ENCODE assay signal across 29 mouse cellular contexts in the genomic region with DNA sequence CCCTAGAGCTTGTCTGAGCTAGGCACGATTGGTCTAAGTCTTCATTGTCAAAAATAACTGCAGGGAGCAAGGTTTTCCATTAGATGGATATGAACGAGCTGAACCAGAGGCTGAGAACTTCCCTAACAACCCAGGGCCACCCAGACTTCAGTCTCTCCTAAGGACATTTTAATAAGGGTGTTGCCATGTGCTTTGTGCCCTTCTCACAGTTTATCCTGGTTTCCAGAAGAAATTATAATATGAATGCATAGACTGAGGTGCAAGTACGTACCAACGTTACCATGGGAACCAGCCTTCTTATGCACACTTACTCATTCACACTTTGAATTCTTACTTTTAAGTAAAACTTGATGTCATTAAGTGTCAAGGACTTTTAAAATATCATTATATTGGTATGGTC.
DNase-seq lines count a peak whose midpoint lies in the region; ATAC-seq lines count a peak whose summit lies in the region.
"Had no signal": no experiment of that assay in that cellular context is flagged by ENCODE, and none has a peak within 500 bp of the region (broad histone marks: within the 10 kb centered on the region; RNA-seq: fewer than 3 reads in every experiment).

No protein-coding gene starts in this region.

- no peaks in the 10 kb centered on the region for H3K27me3 ChIP-seq in hindbrain, embryonic 12.5 days
- no peaks in the 10 kb centered on the region for H3K27me3 ChIP-seq in hindbrain, embryonic 13.5 days
- H3K27me3 ChIP-seq in midbrain, embryonic 14.5 days (ENCODE audit: control insufficient read depth, insufficient read depth, low read length), result no peaks in the 10 kb centered on the region
- H3K27me3 ChIP-seq in midbrain, embryonic 16.5 days (ENCODE audit: control insufficient read depth, insufficient read depth, low read depth, low read length), result no peaks in the 10 kb centered on the region
- no peaks in the 10 kb centered on the region for H3K27me3 ChIP-seq in forebrain, embryonic 15.5 days
- H3K27me3 ChIP-seq: limb, embryonic 15.5 days; liver, embryonic 13.5 days; stomach, embryonic 15.5 days had no signal

- H3K4me3 ChIP-seq in hindbrain, embryonic 12.5 days, result no peak overlapping the region
- no peak overlapping the region for H3K4me3 ChIP-seq in hindbrain, embryonic 13.5 days
- no peak overlapping the region for H3K4me3 ChIP-seq in midbrain, embryonic 14.5 days (replicated peaks; ENCODE audit: low read depth, low read length)
- no peak overlapping the region for H3K4me3 ChIP-seq in midbrain, embryonic 16.5 days (ENCODE audit: low read depth, low read length)
- no peak overlapping the region for H3K4me3 ChIP-seq in forebrain, embryonic 15.5 days
- H3K4me3 ChIP-seq: gastrocnemius, adult 2 months; limb, embryonic 10.5 days; limb, embryonic 15.5 days; liver, embryonic 13.5 days; stomach, embryonic 15.5 days had no signal

- no peak overlapping the region for H3K27ac ChIP-seq in hindbrain, embryonic 12.5 days
- no peak overlapping the region for H3K27ac ChIP-seq in hindbrain, embryonic 13.5 days
- no peak overlapping the region for H3K27ac ChIP-seq in midbrain, embryonic 14.5 days (replicated peaks; ENCODE audit: low read depth, low read length)
- H3K27ac ChIP-seq in midbrain, embryonic 16.5 days (ENCODE audit: low read length), result no peak overlapping the region
- H3K27ac ChIP-seq in forebrain, embryonic 15.5 days (replicated peaks), result no peak overlapping the region
- H3K27ac ChIP-seq: gastrocnemius, adult 2 months; kidney, postnatal 0 days; limb, embryonic 10.5 days; limb, embryonic 15.5 days; liver, embryonic 13.5 days; macrophage; stomach, embryonic 15.5 days had no signal

- peak; percentile 10 for DNase-seq in midbrain, embryonic 14.5 days
- DNase-seq in cerebellum, adult 11 months, result no peak
- no peak for DNase-seq in urinary bladder, postnatal 25 days (ENCODE audit: low spot score)
- DNase-seq: adrenal gland, adult 2 months; adrenal gland, postnatal 36 days; B cell, adult 2 months; cerebellum, adult 9-10 months; cerebellum, postnatal 36 days; gastrocnemius, adult 2 months; gastrocnemius, postnatal 36 days; heart, adult 18-20 months; heart, postnatal 36 days; kidney, adult 8-10 months; kidney, postnatal 4 days; liver, embryonic 13.5 days; lung, adult 18-20 months had no signal

- peaks cover 8% of the 10 kb centered on the region for H3K4me1 ChIP-seq in hindbrain, embryonic 12.5 days
- H3K4me1 ChIP-seq in hindbrain, embryonic 13.5 days (replicated peaks), result 0 out of 2 replicates have a peak, but pooled peaks cover 8% of the 10 kb centered on the region
- H3K4me1 ChIP-seq in midbrain, embryonic 14.5 days (ENCODE audit: control insufficient read depth, insufficient read depth, low read length), result no peaks in the 10 kb centered on the region
- no peaks in the 10 kb centered on the region for H3K4me1 ChIP-seq in midbrain, embryonic 16.5 days (ENCODE audit: control insufficient read depth, insufficient read depth, low read length)
- H3K4me1 ChIP-seq in forebrain, embryonic 15.5 days, result peaks cover 11% of the 10 kb centered on the region; the same call in 1 of the 2 replicates
- H3K4me1 ChIP-seq: liver, embryonic 13.5 days; stomach, embryonic 15.5 days had no signal

- 0 out of 2 replicates have a peak, but pooled peaks have one; percentile 44 for ATAC-seq in hindbrain, embryonic 12.5 days (ENCODE audit: low FRiP score)
- no peak for ATAC-seq in hindbrain, embryonic 13.5 days (ENCODE audit: low FRiP score)
- ATAC-seq in midbrain, embryonic 14.5 days (ENCODE audit: low FRiP score, low TSS enrichment), result no peak
- no peak for ATAC-seq in midbrain, embryonic 16.5 days
- ATAC-seq in forebrain, embryonic 15.5 days (replicated peaks), result peak; percentile 55
- ATAC-seq: activated CD4-positive, CD25-positive, alpha-beta regulatory T cell, adult 4 months; intestine, embryonic 16.5 days; lung, postnatal 0 days had no signal

- H3K36me3 ChIP-seq in hindbrain, embryonic 12.5 days, result no peaks in the 10 kb centered on the region
- H3K36me3 ChIP-seq in hindbrain, embryonic 13.5 days, result no peaks in the 10 kb centered on the region
- H3K36me3 ChIP-seq in midbrain, embryonic 14.5 days (ENCODE audit: control insufficient read depth, insufficient read depth, low read length), result no peaks in the 10 kb centered on the region
- no peaks in the 10 kb centered on the region for H3K36me3 ChIP-seq in midbrain, embryonic 16.5 days (ENCODE audit: control insufficient read depth, insufficient read depth, low read length)
- no peaks in the 10 kb centered on the region for H3K36me3 ChIP-seq in forebrain, embryonic 15.5 days
- H3K36me3 ChIP-seq: limb, embryonic 10.5 days; limb, embryonic 15.5 days; liver, embryonic 13.5 days; stomach, embryonic 15.5 days had no signal

- WGBS in hindbrain, embryonic 12.5 days, result 48% methylated on average over 4 of the region's 4 CpGs
- WGBS in hindbrain, embryonic 13.5 days, result 37% methylated on average over 4 of the region's 4 CpGs
- 42% methylated on average over 4 of the region's 4 CpGs for WGBS in midbrain, embryonic 14.5 days
- 40% methylated on average over 4 of the region's 4 CpGs for WGBS in midbrain, embryonic 16.5 days
- WGBS in forebrain, embryonic 15.5 days, result 26% methylated on average over 4 of the region's 4 CpGs

- H3K9ac ChIP-seq in hindbrain, embryonic 12.5 days, result no peak overlapping the region
- no peak overlapping the region for H3K9ac ChIP-seq in hindbrain, embryonic 13.5 days
- H3K9ac ChIP-seq in midbrain, embryonic 14.5 days (replicated peaks; ENCODE audit: low read length), result no peak overlapping the region
- no peak overlapping the region for H3K9ac ChIP-seq in midbrain, embryonic 16.5 days (ENCODE audit: low read depth, low read length)
- no peak overlapping the region for H3K9ac ChIP-seq in forebrain, embryonic 15.5 days (replicated peaks)
- H3K9ac ChIP-seq: limb, embryonic 15.5 days; liver, embryonic 13.5 days; stomach, embryonic 15.5 days had no signal

- H3K9me3 ChIP-seq in hindbrain, embryonic 12.5 days (replicated peaks), result no peaks in the 10 kb centered on the region
- no peaks in the 10 kb centered on the region for H3K9me3 ChIP-seq in hindbrain, embryonic 13.5 days
- H3K9me3 ChIP-seq in midbrain, embryonic 14.5 days (ENCODE audit: control insufficient read depth, low read length), result no peaks in the 10 kb centered on the region
- H3K9me3 ChIP-seq in midbrain, embryonic 16.5 days (replicated peaks; ENCODE audit: control insufficient read depth, low read length, poor library complexity, severe bottlenecking), result no peaks in the 10 kb centered on the region
- H3K9me3 ChIP-seq in forebrain, embryonic 15.5 days, result no peaks in the 10 kb centered on the region
- H3K9me3 ChIP-seq: limb, embryonic 10.5 days; limb, embryonic 15.5 days; liver, embryonic 13.5 days; stomach, embryonic 15.5 days had no signal

- H3K4me2 ChIP-seq in hindbrain, embryonic 12.5 days (replicated peaks), result no peak overlapping the region
- H3K4me2 ChIP-seq in hindbrain, embryonic 13.5 days, result no peak overlapping the region
- no peak overlapping the region for H3K4me2 ChIP-seq in midbrain, embryonic 14.5 days (ENCODE audit: low read length)
- no peak overlapping the region for H3K4me2 ChIP-seq in midbrain, embryonic 16.5 days (ENCODE audit: low read length)
- H3K4me2 ChIP-seq in forebrain, embryonic 15.5 days (replicated peaks), result no peak overlapping the region
- H3K4me2 ChIP-seq: heart, embryonic 11.5 days; limb, embryonic 15.5 days; liver, embryonic 13.5 days; stomach, embryonic 15.5 days had no signal

Comparison
In these comparisons a context has a peak if more than half of its experiments do, and no peak if none do; other contexts are left out.
1. ATAC-seq: peak in hindbrain, embryonic 12.5 days (single experiment) and forebrain, embryonic 15.5 days (single experiment); none in hindbrain, embryonic 13.5 days (single experiment), midbrain, embryonic 14.5 days (single experiment) and midbrain, embryonic 16.5 days (single experiment).